Mouse (Mus musculus): ENCODE measurements around the gene Pcnx3.

GRCm38 (mm10) chr19:5695849-5696462 is 7.2 kb upstream of the Pcnx3 start:
- no peak for TF ChIP-seq CTCF (IDR thresholded peaks at IDR 0.05; ENCODE audit: low read depth, low read length)
- TF ChIP-seq POLR2A (IDR thresholded peaks at IDR 0.05; ENCODE audit: borderline replicate concordance, low read depth, low read length): no peak

All from bone marrow macrophage, adult 2 months (primary cell).